Mouse (Mus musculus) right cerebral cortex, adult 18-20 months (tissue): Measurements from ENCODE around the gene Armc12.
A peak's percentile ranks its signal among the peaks of the same experiment; 100 is the strongest.

Source experiments
- DNase-seq: peaks from one replicate; pipeline ENCODE4 v3.0.0; 2022; ENCODE audit warnings: mixed read lengths

Armc12 gene

DNA sequence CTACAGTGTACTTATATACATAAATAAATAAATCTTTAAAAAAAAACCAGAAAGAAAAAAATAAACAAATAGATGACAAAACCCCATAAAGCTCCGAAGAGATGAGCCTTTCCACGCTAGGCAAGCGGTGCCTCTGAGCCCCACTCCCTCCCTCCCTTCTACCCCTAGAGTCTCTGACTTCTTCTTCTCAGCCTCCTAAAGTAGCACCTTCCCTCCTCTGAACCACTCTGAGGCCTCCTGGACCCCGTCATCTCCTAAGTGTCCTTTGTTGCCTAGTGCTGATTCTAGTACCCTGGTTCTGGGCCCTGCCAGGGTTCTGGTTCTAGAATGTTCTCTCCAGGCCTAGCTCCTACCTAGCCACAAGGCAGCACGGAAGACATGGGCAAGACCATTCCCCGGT is at the start of gene Armc12:
Gene Armc12, plus strand, starts transcription at position 301 of the 400 bp plus-strand sequence.
- DNase-seq, result no peak

DNA sequence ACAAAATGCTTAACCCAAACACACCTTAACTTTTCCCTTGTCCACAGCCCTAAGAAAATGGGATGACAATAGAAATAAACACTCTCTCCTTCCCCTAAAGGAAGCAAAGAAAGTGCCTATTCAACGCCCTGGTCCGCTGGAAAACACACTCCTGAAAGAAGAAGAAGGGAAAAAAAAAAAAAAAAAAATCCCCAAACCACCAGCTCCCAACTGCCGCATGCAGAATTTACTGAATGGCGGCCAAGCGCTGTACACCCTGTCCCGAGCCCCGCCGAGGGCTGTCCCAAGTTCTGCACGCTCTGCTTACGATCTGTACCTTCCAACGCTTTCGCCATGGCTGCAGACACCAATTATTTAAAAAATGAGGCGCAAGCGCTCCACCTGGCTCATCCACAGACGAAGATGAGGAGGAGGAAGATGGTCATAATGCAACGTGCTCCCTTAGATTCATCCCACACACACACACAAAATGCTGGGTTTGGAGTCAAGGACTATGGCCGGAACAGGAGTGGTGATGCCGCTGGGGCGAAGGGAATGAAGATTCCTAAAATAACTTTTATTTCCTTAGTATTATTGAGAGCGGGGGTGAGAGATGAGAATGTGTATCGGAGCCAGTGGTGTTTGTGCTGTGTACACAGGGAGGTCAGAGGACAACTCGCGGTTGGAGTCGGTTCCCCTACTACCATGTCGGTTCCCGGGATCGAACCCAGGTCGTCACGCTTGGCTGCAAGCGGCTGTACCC is 45.7 kb upstream of the Armc12 start:
- peak; percentile 21 for DNase-seq

DNA sequence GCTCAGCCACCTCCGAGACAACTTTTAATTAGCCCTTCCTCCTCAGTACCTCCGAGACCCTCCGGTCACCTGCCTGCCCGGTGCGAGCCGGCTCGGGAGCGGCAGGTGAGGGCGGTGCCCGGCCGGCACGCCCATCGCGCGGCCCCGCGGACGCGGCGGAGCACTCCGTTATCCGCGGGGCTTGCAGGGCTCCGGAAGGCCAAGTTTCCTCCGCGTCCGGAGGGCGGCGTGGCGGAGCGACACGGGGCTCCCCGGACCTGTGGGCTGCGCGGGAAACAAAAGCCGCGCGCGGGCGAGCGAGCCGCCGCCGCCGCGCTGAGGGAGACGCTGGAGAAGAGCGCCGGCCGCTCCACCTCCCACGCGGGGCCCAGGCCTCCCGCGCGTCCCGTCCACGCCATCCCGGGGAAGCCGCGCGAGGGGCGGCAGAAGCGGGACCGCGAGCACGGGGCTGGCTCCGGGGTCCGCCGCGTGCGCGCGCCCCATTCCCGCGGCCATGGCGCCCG is 45.1 kb upstream of the Armc12 start:
- no peak for DNase-seq

GRCm38 (mm10) chr17:28485977-28486400 is 44.6 kb upstream of the Armc12 start:
- DNase-seq, result peak; percentile 97

DNA sequence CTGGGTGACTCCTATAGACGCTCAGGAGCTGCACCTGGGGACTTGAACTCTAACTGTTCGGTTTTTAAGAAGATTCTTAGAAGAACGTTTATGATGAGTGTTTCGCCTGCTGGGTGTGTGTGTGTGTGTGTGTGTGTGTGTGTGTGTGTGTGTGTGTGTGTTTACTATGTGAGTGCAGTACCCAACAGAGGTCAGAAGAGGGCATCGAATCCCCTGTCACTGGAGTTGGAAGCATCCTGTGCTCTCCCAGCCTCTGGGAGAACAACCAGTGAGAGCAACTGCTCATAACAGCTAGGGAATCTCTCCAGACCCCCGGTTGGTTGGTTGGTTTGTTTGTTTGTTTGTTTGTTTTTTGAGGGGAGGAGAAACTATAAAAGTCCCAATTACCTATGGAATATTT is 43.9 kb upstream of the Armc12 start:
- DNase-seq, result no peak

GRCm38 (mm10) chr17:28487584-28488257 is 42.9 kb upstream of the Armc12 start:
- peak; percentile 20 for DNase-seq

- DNase-seq, result no peak
These were observed 42.2 kb upstream of the Armc12 start for GRCm38 (mm10) chr17:28488258-28489013.

GRCm38 (mm10) chr17:28491035-28491770 is 39.4 kb upstream of the Armc12 start:
- no peak for DNase-seq

DNA sequence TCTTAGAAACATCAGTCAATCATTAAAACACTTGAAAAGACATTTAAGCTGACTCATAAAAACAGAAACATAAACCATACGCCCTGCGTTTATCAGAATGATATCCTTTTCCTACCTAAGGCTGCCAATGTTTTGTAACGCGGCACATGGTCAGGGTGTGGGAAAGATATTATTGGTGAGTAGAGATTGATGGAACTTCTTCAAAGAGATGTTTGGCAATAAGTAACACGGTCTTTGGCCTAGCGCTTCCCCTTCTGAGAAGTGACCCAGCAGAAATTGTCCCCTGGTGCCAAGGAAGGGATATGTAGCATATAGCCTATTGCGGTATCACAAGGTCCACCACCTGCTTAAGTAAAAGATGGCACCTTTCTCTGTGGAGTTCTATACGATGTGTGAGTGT is 34.8 kb upstream of the Armc12 start:
- DNase-seq, result no peak

DNA sequence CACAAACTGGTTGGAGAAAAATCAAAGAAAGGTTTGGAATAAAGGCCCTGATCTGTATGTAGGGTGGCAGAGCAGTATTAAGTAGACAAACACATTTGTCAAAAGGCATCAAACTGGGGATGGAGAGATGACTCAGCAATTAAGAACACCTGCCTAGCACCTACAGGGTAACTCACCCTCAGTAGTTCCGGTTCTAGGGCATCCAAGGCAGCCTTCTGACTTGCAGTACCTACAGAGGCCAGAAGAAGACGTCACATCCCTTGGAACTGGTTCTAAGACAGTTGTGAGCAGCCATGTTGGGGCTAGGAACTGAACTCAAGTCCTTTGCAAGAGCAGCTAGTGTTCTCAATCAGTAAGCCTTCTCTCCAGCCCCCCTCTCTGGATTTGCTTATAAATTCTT is 31.4 kb upstream of the Armc12 start:
- DNase-seq, result no peak

DNA sequence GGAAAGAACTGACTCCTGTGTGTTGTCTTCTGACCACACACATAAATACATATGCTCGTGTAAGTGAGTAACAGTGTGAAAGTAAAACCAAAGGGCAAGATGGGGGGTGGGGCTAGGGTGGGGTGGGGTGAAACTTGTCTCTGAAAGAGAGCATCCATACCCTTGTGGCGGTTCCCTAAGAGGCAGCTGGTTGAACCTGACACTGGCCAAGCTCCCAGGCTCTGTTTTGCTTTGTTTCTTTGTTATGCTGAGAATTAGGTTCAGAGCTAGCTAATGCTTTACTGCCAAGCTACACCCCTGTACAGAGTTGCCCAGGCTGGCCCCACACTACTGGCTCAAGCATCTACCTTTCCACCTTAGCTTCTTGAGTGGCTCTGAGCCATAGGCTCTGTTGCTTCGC is 30.1 kb upstream of the Armc12 start:
- no peak for DNase-seq

GRCm38 (mm10) chr17:28502196-28502821 is 28.3 kb upstream of the Armc12 start:
- no peak for DNase-seq

- no peak for DNase-seq
These were observed 26.4 kb upstream of the Armc12 start for GRCm38 (mm10) chr17:28504182-28504581.

- DNase-seq, result no peak
These were observed 25.0 kb upstream of the Armc12 start for GRCm38 (mm10) chr17:28505591-28505990.

DNA sequence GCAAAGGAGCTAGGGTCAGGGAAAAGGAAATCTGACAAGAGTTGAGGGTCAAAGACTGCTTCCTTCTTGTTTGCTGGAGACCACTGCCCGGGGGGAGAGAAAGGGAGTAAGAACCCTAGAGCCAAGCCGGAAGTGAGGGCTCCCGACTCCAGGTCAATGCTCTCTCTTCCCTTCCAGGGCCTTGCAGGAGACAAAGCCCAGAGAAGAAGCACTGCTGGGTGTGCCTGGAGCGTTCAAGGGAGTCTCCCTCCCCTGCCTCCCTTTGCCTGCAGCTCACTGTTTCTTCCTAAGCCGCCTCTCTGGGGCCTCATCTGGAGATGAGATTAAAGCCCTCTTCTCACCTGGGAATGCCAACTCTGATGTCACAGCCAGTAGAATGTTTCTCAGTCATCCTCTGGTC is 23.7 kb upstream of the Armc12 start:
- DNase-seq, result no peak

- no peak for DNase-seq
These were observed 23.1 kb upstream of the Armc12 start for GRCm38 (mm10) chr17:28507496-28507895.

DNA sequence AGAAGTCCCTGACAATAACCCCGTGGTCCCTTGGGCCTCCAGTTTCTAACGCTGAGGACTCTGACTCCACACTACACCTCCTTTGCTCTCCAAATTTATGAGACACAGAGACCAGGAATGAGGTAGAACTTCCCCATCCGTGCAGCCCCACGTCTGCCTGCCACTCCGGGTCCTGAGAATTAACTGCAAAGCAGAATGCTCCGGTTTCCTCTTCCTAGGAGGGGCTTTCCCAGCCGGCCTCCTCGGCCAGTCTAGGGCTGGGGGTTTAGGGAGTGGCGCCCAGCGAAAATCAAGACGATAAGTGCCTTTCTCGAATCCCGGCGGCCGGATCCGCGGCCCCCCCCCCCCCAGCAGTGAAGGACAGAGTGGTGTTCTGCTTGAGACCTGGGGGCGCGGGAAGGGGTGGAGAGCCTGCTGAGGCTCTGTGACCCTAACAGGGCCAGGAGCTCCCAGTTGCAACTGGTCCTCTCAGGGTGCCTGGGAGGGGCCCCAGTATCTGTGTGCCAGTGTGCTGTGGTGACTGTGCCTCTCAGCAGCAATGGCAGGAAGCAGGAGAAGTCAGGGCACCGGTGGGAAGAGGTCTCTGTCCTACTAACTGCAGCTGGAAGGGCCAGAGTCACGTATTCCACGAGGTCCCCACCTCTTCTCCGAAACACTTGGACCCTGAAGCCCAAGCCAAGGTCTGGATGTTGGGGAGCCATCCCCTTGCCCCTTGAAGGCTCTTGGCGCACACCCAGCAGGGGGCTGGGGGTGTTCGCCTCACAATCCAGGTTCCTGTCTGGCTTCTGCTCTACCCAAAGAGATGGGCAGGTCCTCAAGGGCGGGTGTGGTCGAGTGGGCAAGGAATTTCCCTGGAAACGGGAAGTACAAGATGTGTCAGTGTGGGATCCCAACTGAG is 19.9 kb upstream of the Armc12 start:
- no peak for DNase-seq

- no peak for DNase-seq
These were observed 18.7 kb upstream of the Armc12 start for GRCm38 (mm10) chr17:28511616-28512541.

GRCm38 (mm10) chr17:28512696-28513095 is 17.9 kb upstream of the Armc12 start:
- DNase-seq, result no peak

DNA sequence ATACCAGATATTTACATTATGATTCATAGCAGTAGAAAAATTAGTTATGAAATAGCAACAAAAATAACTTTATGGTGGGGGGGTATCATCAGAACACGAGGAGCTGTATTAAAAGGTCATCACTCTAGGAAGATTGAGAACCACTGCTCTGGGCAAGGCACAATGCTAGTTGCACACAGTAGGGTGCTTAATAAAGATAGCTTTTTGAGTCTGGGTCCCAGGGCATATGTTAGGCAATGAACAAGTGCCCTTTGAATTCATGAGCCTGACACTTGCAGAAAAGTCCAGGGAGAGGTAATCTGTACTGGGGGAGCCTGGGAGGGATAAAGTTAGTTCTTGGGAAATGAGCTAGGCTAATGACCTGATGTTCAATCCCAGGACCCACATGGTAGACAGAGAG is 17.3 kb upstream of the Armc12 start:
- no peak for DNase-seq
